Mouse (Mus musculus): ENCODE results near the gene Trim14.

DNA sequence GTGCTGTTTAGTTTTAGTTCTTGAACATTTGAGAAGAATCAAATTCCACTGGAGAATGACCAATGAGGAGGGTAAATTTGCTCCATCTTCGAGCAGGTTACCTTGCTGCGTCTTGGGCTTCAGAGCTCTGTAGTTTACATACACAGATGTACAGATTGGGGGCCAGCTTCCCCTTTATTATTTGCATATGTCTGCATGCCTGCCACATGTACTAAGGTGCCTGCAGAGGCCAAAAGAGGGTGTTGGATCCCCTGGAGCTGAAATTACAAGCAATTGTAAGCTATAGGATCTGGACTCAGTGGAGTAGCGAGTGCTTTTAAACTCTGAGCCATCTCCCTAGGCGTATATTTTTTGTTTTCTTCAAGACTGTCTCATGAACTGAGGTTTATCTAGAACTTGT, 79.2 kb downstream of the Trim14 start:
- TF ChIP-seq CTCF (IDR thresholded peaks at IDR 0.05; ENCODE audit: low read depth) (no peak), EP300 (optimal IDR thresholded peaks at IDR 0.05) (no peak)
